Mouse (Mus musculus) erythroblast, embryonic 14.5 days (primary cell): ENCODE results near the gene Tinf2. TPM values are rescaled to one million over a fixed set of nuclear protein-coding genes. Genes with fewer than 3 reads are reported as not detected.

Source experiments
- H3K27me3 ChIP-seq: 2 replicates; pipeline ENCODE4 v1.6.1; 2012; ENCODE audit warnings: inconsistent platforms; ENCODE audit not compliant: control insufficient read depth
- H3K36me3 ChIP-seq: 2 replicates; pipeline ENCODE4 v1.6.1; 2012; ENCODE audit warnings: mild to moderate bottlenecking, inconsistent platforms; ENCODE audit not compliant: control insufficient read depth
- H3K4me1 ChIP-seq: 2 replicates; pipeline ENCODE4 v1.6.1; 2012; ENCODE audit warnings: inconsistent platforms; ENCODE audit not compliant: control insufficient read depth
- H3K4me3 ChIP-seq: replicated peaks from 2 replicates; pipeline ENCODE3; 2012; ENCODE audit warnings: moderate library complexity, mild to moderate bottlenecking, inconsistent platforms
- H3K9me3 ChIP-seq: 2 replicates; pipeline ENCODE4 v1.6.1; 2012; ENCODE audit warnings: low read length, inconsistent platforms, mixed read lengths; ENCODE audit not compliant: control insufficient read depth
- GATA1 ChIP-seq: IDR thresholded peaks from 2 replicates; pipeline ENCODE4 v1.6.1; 2012; ENCODE audit warnings: low read length, inconsistent platforms, mixed read lengths
- TAL1 ChIP-seq: IDR thresholded peaks from 3 replicates; pipeline ENCODE4 v1.6.1; 2012; ENCODE audit warnings: low read length, inconsistent platforms, mixed read lengths
- polyA plus RNA-seq: library from polyadenylated mRNA; stranded (reverse); fragments of >175 nt; gene quantifications from 2 replicates; pipeline ENCODE4 v1.2.3, GENCODE M21; 2012

Tinf2 gene
- polyA plus RNA-seq, 1 experiment: 3.6 TPM

GRCm38 (mm10) chr14:55644261-55644888 is 37.2 kb downstream of the Tinf2 start:
- H3K4me1 ChIP-seq: peaks cover 60% of the 10 kb centered on the region

GRCm38 (mm10) chr14:55643060-55643907 is 38.3 kb downstream of the Tinf2 start, which contains the start of gene Tm9sf1:
TSS of gene Tm9sf1 (minus strand) at chr14:55643806.
- Histone ChIP-seq H3K36me3 (peaks cover 65% of the 10 kb centered on the region), H3K9me3 (no peaks in the 10 kb centered on the region), H3K4me1 (peaks cover 65% of the 10 kb centered on the region), H3K4me3 (peak within 1 kb of the TSS; percentile 74), H3K27me3 (no peaks in the 10 kb centered on the region)
- TF ChIP-seq TAL1: no peak
- TF ChIP-seq GATA1: no peak

More at GRCm38 (mm10) chr14:55644261-55644888, 37.2 kb downstream of the Tinf2 start:
- H3K4me3 ChIP-seq: peak overlapping the region; percentile 74
- no peaks in the 10 kb centered on the region for H3K27me3 ChIP-seq
- no peaks in the 10 kb centered on the region for H3K9me3 ChIP-seq
- peaks cover 54% of the 10 kb centered on the region for H3K36me3 ChIP-seq
- TF ChIP-seq GATA1: no peak
- no peak for TF ChIP-seq TAL1

- TF ChIP-seq TAL1 (no peak), GATA1 (no peak)
- no peaks in the 10 kb centered on the region for H3K27me3 ChIP-seq
- H3K36me3 ChIP-seq: peaks cover 71% of the 10 kb centered on the region
- no peaks in the 10 kb centered on the region for H3K9me3 ChIP-seq
- H3K4me3 ChIP-seq: peak overlapping the region; percentile 74
- H3K4me1 ChIP-seq: peaks cover 67% of the 10 kb centered on the region
Observed at GRCm38 (mm10) chr14:55642679-55643059, 39.0 kb downstream of the Tinf2 start.

GRCm38 (mm10) chr14:55641291-55641690 is 40.3 kb downstream of the Tinf2 start:
- Histone ChIP-seq H3K4me3 (no peak overlapping the region), H3K4me1 (peaks cover 60% of the 10 kb centered on the region), H3K27me3 (no peaks in the 10 kb centered on the region), H3K36me3 (peaks cover 72% of the 10 kb centered on the region), H3K9me3 (no peaks in the 10 kb centered on the region)
- TF ChIP-seq TAL1 (no peak), GATA1 (no peak)

GRCm38 (mm10) chr14:55640816-55641215 is 40.8 kb downstream of the Tinf2 start:
- no peak overlapping the region for H3K4me3 ChIP-seq
- no peaks in the 10 kb centered on the region for H3K9me3 ChIP-seq
- peaks cover 72% of the 10 kb centered on the region for H3K36me3 ChIP-seq
- TF ChIP-seq TAL1 (no peak), GATA1 (no peak)
- H3K27me3 ChIP-seq: no peaks in the 10 kb centered on the region
- H3K4me1 ChIP-seq: peaks cover 59% of the 10 kb centered on the region

- no peak within 1 kb of the TSS for H3K4me3 ChIP-seq
- no peak for TF ChIP-seq TAL1
- TF ChIP-seq GATA1: no peak
- no peaks in the 10 kb centered on the region for H3K9me3 ChIP-seq
- H3K36me3 ChIP-seq: peaks cover 90% of the 10 kb centered on the region
- no peaks in the 10 kb centered on the region for H3K27me3 ChIP-seq
- H3K4me1 ChIP-seq: peaks cover 60% of the 10 kb centered on the region
Observed at GRCm38 (mm10) chr14:55637795-55638194, 43.8 kb downstream of the Tinf2 start, which contains the start of gene Gm49378. TSS of gene Gm49378 (minus strand) at chr14:55637895.

GRCm38 (mm10) chr14:55635523-55636007 is 46.1 kb downstream of the Tinf2 start, which contains the start of gene Ipo4:
TSS of gene Ipo4 (minus strand) at chr14:55635957.
- no peaks in the 10 kb centered on the region for H3K27me3 ChIP-seq
- peaks cover 96% of the 10 kb centered on the region for H3K36me3 ChIP-seq

GRCm38 (mm10) chr14:55634874-55635522 is 46.6 kb downstream of the Tinf2 start:
- H3K27me3 ChIP-seq: no peaks in the 10 kb centered on the region
- H3K4me1 ChIP-seq: peaks cover 38% of the 10 kb centered on the region
- H3K36me3 ChIP-seq: peaks cover 96% of the 10 kb centered on the region
- H3K4me3 ChIP-seq: peak overlapping the region; percentile 71
- TF ChIP-seq GATA1 (no peak), TAL1 (no peak)
- H3K9me3 ChIP-seq: no peaks in the 10 kb centered on the region

More at GRCm38 (mm10) chr14:55635523-55636007, 46.1 kb downstream of the Tinf2 start, which contains the start of gene Ipo4:
- no peak for TF ChIP-seq TAL1
- no peak for TF ChIP-seq GATA1
- Histone ChIP-seq H3K4me3 (peak within 1 kb of the TSS; percentile 71), H3K4me1 (peaks cover 39% of the 10 kb centered on the region), H3K9me3 (no peaks in the 10 kb centered on the region)
